Mouse (Mus musculus): ENCODE results near the gene Gm17324.
"Not testable (repeated sequence)": the region's sequence is repeated elsewhere in the genome, so short reads cannot be mapped to it uniquely, and the experiment has no call there.

Gm17324 gene

DNA sequence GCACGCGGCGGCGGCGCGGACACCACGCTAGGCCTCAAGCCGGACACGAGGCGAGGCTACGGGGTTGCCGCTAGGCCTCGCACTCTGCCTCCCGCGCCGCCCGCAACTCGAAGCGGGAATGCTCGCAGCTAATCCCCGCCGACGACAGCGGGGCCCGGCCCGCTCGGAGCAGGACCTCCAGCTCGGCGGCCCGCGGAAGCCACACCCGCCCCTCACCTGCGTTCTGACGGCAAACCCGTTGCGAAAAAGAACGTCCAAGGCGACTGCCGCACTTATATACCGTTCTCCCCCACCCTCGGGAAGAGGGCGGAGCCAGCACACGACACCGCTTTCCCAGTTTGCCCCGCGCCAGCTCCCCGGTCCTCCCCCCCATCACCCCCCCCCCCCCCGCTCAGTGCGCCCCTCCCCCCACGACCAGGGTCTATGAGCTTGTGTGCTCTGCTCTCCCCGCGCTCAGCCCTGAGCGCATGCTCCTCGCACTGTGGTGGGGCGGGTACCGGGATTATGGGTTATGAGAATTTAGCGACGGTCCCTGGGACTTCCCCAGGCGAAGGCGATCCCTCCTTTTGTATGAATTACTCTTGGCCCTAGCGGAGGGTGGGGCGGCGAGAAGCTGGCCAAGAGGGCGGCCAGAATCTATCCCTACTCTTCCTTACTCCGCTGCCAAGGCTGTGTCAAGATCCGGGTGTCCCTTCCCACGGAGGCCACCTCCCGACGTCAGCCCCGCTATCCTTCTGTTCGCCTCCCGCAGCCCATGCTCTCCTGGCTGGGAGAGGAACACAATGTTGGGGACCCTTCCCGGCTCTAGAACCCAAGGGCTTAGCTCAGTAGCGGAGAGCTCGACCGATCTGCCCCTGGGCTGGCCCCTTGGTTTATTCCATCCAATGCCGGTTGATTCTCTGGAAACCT is 33.1 kb upstream of the Gm17324 start:
- H3K9me3 ChIP-seq (ENCODE audit: low read length): no peaks in the 10 kb centered on the region
- no peak for TF ChIP-seq CTCF (conservative IDR thresholded peaks at IDR 0.05; ENCODE audit: low read length)
- TF ChIP-seq NANOG (IDR thresholded peaks at IDR 0.05; ENCODE audit: borderline replicate concordance, low read length): no peak
- no peak for TF ChIP-seq POU5F1 (IDR thresholded peaks at IDR 0.05; ENCODE audit: borderline replicate concordance, low read length)
- H3K4me1 ChIP-seq (replicated peaks; ENCODE audit: low read depth, low read length): peaks cover 39% of the 10 kb centered on the region
- H3K36me3 ChIP-seq (ENCODE audit: insufficient read depth, low read length): peaks cover 45% of the 10 kb centered on the region
- no peaks in the 10 kb centered on the region for H3K27me3 ChIP-seq (ENCODE audit: insufficient read depth, low read length)
- H3K4me3 ChIP-seq (replicated peaks; ENCODE audit: low read length): peak overlapping the region; percentile 96

DNA sequence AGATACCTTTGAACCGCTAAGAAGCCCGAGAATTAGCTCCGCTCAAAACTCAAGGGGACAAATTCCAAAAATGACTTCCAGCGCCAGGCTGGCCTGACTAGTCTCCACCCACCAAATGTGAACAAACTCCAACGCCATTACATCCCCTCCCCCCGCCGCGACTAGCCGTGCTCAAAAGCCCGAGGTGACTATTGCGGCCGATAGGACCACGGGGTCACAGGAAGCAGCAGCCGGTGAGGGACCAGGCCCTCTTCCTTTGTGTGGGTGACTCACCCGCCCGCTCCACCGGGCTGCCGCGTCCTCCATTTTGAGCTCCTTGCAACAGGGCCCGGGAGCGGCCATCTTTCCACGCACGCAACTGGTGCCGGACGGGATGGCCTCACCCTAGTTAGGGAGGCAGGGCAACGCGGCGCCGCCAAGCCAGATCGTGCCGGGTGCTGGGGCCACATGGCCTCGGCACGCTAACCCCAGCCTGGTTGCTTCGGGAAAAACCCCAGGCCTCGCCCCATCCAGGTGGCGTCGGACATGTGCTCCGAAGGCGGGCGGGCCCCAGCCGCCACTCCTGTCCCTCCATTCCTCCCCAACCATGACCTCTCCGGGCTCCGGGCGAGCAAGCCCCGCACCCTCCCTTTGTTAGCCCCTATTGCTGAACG is 32.2 kb upstream of the Gm17324 start:
- H3K27me3 ChIP-seq (ENCODE audit: insufficient read depth, low read length): no peaks in the 10 kb centered on the region
- no peaks in the 10 kb centered on the region for H3K9me3 ChIP-seq (ENCODE audit: low read length)
- peaks cover 32% of the 10 kb centered on the region for H3K4me1 ChIP-seq (replicated peaks; ENCODE audit: low read depth, low read length)
- peaks cover 52% of the 10 kb centered on the region for H3K36me3 ChIP-seq (ENCODE audit: insufficient read depth, low read length)
- peak overlapping the region; percentile 96 for H3K4me3 ChIP-seq (replicated peaks; ENCODE audit: low read length)
- no peak for TF ChIP-seq NANOG (IDR thresholded peaks at IDR 0.05; ENCODE audit: borderline replicate concordance, low read length)
- TF ChIP-seq CTCF (conservative IDR thresholded peaks at IDR 0.05; ENCODE audit: low read length): no peak
- TF ChIP-seq POU5F1 (IDR thresholded peaks at IDR 0.05; ENCODE audit: borderline replicate concordance, low read length): no peak

DNA sequence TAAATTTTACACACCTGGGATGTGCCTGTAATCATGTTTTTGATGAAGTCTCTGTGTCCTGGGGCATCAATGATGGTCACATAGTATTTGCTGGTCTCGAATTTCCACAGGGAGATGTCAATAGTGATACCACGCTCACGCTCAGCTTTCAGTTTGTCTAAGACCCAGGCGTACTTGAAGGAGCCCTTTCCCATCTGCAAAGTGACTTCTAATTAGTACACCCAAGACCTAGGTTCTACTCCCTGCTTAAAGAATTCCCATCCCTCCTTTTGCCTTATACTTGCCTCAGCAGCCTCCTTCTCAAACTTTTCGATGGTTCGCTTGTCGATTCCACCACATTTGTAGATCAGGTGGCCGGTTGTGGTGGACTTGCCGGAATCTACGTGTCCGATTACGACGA is 31.6 kb upstream of the Gm17324 start:
- H3K4me1 ChIP-seq (replicated peaks; ENCODE audit: low read depth, low read length): peaks cover 26% of the 10 kb centered on the region
- H3K36me3 ChIP-seq (ENCODE audit: insufficient read depth, low read length): peaks cover 56% of the 10 kb centered on the region
- peak overlapping the region; percentile 96 for H3K4me3 ChIP-seq (replicated peaks; ENCODE audit: low read length)
- H3K9me3 ChIP-seq (ENCODE audit: low read length); H3K27me3 ChIP-seq (ENCODE audit: insufficient read depth, low read length): not testable (repeated sequence)

DNA sequence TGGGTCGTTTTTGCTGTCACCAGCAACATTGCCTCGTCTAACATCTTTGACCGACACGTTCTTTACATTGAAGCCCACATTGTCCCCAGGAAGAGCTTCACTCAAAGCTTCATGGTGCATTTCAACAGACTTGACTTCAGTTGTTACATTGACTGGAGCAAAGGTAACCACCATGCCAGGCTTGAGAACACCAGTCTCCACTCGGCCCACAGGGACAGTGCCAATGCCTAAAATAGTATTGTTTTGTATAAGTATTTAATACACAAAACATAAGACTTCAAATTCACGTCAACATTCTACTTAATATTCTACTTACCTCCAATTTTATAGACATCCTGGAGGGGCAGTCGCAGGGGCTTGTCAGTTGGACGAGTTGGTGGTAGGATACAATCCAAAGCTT is 30.7 kb upstream of the Gm17324 start:
- H3K4me1 ChIP-seq (replicated peaks; ENCODE audit: low read depth, low read length): peaks cover 16% of the 10 kb centered on the region
- H3K36me3 ChIP-seq (ENCODE audit: insufficient read depth, low read length): peaks cover 65% of the 10 kb centered on the region
- peak overlapping the region; percentile 96 for H3K4me3 ChIP-seq (replicated peaks; ENCODE audit: low read length)
- not testable (repeated sequence) for H3K27me3 ChIP-seq (ENCODE audit: insufficient read depth, low read length); H3K9me3 ChIP-seq (ENCODE audit: low read length)

DNA sequence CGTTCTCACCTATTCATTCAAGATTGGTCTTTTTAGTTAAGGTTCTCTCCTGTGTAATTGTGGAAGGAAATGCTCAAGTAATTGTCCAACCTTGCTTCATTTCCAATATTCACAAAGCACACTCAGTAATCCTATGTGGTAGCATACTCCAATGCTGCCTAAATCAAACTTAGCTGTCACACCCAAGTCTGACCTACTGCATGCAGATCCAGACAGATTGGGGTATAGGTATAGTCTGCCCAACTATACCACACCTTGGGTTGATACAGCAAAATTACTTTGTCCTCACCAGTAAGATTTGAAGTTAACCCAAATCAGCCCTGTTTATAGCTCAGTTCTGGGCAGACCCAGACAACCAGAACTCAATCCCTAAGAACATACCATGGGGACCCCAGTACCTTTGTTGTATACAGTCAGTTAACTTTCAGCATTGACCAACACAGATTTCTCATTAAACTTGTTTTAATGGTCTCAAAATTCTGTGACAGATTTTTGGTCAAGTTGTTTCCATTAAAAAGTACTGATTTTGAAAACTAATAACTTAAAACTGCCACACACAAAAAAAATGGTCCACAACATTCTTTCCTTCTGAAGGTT is 29.5 kb upstream of the Gm17324 start:
- H3K9me3 ChIP-seq (ENCODE audit: low read length); H3K27me3 ChIP-seq (ENCODE audit: insufficient read depth, low read length); H3K4me1 ChIP-seq (replicated peaks; ENCODE audit: low read depth, low read length): not testable (repeated sequence)
- Histone ChIP-seq H3K36me3 (ENCODE audit: insufficient read depth, low read length) (peaks cover 77% of the 10 kb centered on the region), H3K4me3 (replicated peaks; ENCODE audit: low read length) (peak overlapping the region; percentile 96)

DNA sequence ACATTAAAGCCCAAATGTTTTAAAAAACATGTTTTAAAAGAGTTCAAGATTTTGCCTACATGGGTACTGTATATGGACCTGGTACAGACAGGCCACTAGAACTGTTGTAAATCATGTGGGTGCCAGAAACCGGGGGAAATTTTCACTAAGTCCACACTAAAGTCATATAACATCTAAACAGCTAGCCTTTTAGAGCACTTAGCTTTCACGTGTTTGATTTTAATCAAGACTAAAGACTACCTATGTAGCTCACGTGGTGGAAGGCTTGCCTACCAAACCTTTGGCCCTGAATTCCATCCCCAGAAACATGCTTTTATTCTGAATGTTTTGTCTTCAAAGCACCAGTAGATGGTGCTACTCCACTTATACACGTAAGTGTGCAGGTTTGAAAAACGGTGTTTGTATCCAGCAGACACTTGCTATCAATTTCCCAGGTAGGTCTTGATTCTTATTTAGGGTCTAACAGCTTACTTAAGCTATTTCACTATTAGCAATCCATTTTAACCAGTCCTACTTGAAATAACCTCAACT is 28.5 kb upstream of the Gm17324 start:
- Histone ChIP-seq H3K4me1 (replicated peaks; ENCODE audit: low read depth, low read length) (no peaks in the 10 kb centered on the region), H3K4me3 (replicated peaks; ENCODE audit: low read length) (no peak overlapping the region), H3K27me3 (ENCODE audit: insufficient read depth, low read length) (no peaks in the 10 kb centered on the region), H3K9me3 (ENCODE audit: low read length) (no peaks in the 10 kb centered on the region), H3K36me3 (ENCODE audit: insufficient read depth, low read length) (peaks cover 87% of the 10 kb centered on the region)
- no peak for TF ChIP-seq NANOG (IDR thresholded peaks at IDR 0.05; ENCODE audit: borderline replicate concordance, low read length)
- no peak for TF ChIP-seq POU5F1 (IDR thresholded peaks at IDR 0.05; ENCODE audit: borderline replicate concordance, low read length)
- peak; percentile 20 for TF ChIP-seq CTCF (conservative IDR thresholded peaks at IDR 0.05; ENCODE audit: low read length)

DNA sequence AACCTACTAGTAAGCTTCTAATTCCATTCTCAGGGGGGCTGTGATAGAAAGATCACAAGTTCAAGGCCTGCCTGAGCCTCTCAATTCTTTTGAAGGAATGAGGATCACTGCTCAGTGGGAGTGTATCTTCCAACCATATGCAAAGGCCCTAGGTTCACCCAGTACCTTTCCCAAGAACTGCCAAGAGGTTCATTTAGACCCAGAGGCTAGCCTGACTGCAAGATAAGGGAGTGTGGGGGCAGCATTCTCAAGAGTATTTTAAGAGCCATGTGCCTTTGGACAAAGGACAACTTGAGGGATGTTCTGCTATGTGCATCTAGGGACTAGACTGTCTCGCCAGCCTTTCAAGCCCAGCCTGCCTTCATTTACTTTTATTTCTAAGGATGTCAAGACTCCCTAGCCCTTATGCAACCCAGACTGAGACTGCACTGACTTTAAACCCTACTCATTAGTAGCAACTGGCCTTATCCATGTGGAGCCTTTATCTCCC is 28.0 kb upstream of the Gm17324 start:
- Histone ChIP-seq H3K9me3 (ENCODE audit: low read length) (no peaks in the 10 kb centered on the region), H3K4me3 (replicated peaks; ENCODE audit: low read length) (no peak overlapping the region), H3K4me1 (replicated peaks; ENCODE audit: low read depth, low read length) (no peaks in the 10 kb centered on the region), H3K36me3 (ENCODE audit: insufficient read depth, low read length) (peaks cover 89% of the 10 kb centered on the region), H3K27me3 (ENCODE audit: insufficient read depth, low read length) (no peaks in the 10 kb centered on the region)
- no peak for TF ChIP-seq POU5F1 (IDR thresholded peaks at IDR 0.05; ENCODE audit: borderline replicate concordance, low read length)
- TF ChIP-seq CTCF (conservative IDR thresholded peaks at IDR 0.05; ENCODE audit: low read length): no peak

DNA sequence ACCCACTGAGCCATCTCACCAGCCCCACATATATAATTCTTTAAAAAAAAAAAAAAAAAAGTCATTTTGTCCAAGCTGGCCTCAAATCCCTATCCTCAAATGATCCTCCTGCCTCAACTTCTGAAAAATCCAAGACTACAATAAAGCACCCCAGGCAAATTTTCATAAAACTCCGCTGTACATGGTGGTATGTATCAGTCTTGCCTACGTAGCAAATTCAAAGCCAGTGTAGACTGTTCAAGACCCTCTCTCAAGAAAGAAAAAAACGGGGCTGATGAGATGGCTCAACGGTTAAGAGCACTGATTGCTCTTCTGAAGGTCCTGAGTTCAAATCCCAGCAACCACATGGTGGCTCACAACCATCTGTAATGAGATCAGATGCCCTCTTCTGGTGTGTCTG is 27.3 kb upstream of the Gm17324 start:
- Histone ChIP-seq H3K4me3 (replicated peaks; ENCODE audit: low read length) (no peak overlapping the region), H3K9me3 (ENCODE audit: low read length) (no peaks in the 10 kb centered on the region), H3K4me1 (replicated peaks; ENCODE audit: low read depth, low read length) (no peaks in the 10 kb centered on the region), H3K27me3 (ENCODE audit: insufficient read depth, low read length) (no peaks in the 10 kb centered on the region), H3K36me3 (ENCODE audit: insufficient read depth, low read length) (peaks cover 90% of the 10 kb centered on the region)
- TF ChIP-seq CTCF (conservative IDR thresholded peaks at IDR 0.05; ENCODE audit: low read length) (0 out of 2 replicates have a peak, but pooled peaks have one; percentile 15), NANOG (IDR thresholded peaks at IDR 0.05; ENCODE audit: borderline replicate concordance, low read length) (no peak)

Measured in E14TG2a.4 (cell line).